Mouse (Mus musculus): ENCODE data around the gene Hoga1. TPM values are rescaled to one million over a fixed set of nuclear protein-coding genes. Genes with fewer than 3 reads are reported as not detected.
"Not testable (repeated sequence)": the region's sequence is repeated elsewhere in the genome, so short reads cannot be mapped to it uniquely, and the experiment has no call there.

Gene Hoga1
- polyA plus RNA-seq, 1 experiment from 2014 or later = 1.1 TPM

- Histone ChIP-seq H3K36me3 (ENCODE audit: control insufficient read depth, insufficient read depth, low read length) (no peaks in the 10 kb centered on the region; the same call in none of the 2 replicates), H3K4me1 (ENCODE audit: control insufficient read depth, insufficient read depth, low read length) (no peaks in the 10 kb centered on the region), H3K9me3 (ENCODE audit: control insufficient read depth, low read length) (no peaks in the 10 kb centered on the region), H3K4me3 (ENCODE audit: low read depth, low read length) (no peak overlapping the region), H3K9ac (ENCODE audit: low read length) (no peak overlapping the region), H3K27me3 (ENCODE audit: control insufficient read depth, insufficient read depth, low read length) (no peaks in the 10 kb centered on the region), H3K27ac (replicated peaks; ENCODE audit: low read depth, low read length) (no peak overlapping the region), H3K4me2 (ENCODE audit: low read depth, severe bottlenecking) (no peak overlapping the region)
- no peak for DNase-seq (ENCODE audit: low spot score)
- WGBS = 88% methylated on average over 11 of the region's 11 CpGs
- ATAC-seq (ENCODE audit: insufficient number of reproducible peaks, low FRiP score, low TSS enrichment, low read depth) = no peak
These were observed 35.1 kb downstream of the Hoga1 start for GRCm38 (mm10) chr19:42080469-42080868.

- WGBS = 95% methylated on average over 5 of the region's 5 CpGs
These were observed 36.2 kb downstream of the Hoga1 start for GRCm38 (mm10) chr19:42081613-42082012.

GRCm38 (mm10) chr19:42085690-42086089 is 40.3 kb downstream of the Hoga1 start:
- Histone ChIP-seq H3K4me1 (ENCODE audit: control insufficient read depth, insufficient read depth, low read length) (peaks cover 6% of the 10 kb centered on the region; the same call in 1 of the 2 replicates), H3K36me3 (ENCODE audit: control insufficient read depth, insufficient read depth, low read length) (no peaks in the 10 kb centered on the region), H3K4me2 (ENCODE audit: low read depth, severe bottlenecking) (peak overlapping the region; percentile 86), H3K9ac (ENCODE audit: low read length) (peak overlapping the region; percentile 74), H3K9me3 (ENCODE audit: control insufficient read depth, low read length) (no peaks in the 10 kb centered on the region), H3K27ac (replicated peaks; ENCODE audit: low read depth, low read length) (no peak overlapping the region), H3K4me3 (ENCODE audit: low read depth, low read length) (peak overlapping the region; percentile 75), H3K27me3 (ENCODE audit: control insufficient read depth, insufficient read depth, low read length) (no peaks in the 10 kb centered on the region)
- 9% methylated on average over 10 of the region's 10 CpGs for WGBS
- ATAC-seq (ENCODE audit: insufficient number of reproducible peaks, low FRiP score, low TSS enrichment, low read depth) = no peak
- DNase-seq (ENCODE audit: low spot score) = no peak

More at GRCm38 (mm10) chr19:42081613-42082012, 36.2 kb downstream of the Hoga1 start:
- not testable (repeated sequence) for H3K9ac ChIP-seq (ENCODE audit: low read length); H3K27ac ChIP-seq (replicated peaks; ENCODE audit: low read depth, low read length); ATAC-seq (ENCODE audit: insufficient number of reproducible peaks, low FRiP score, low TSS enrichment, low read depth); H3K4me2 ChIP-seq (ENCODE audit: low read depth, severe bottlenecking); DNase-seq (ENCODE audit: low spot score); H3K27me3 ChIP-seq (ENCODE audit: control insufficient read depth, insufficient read depth, low read length); H3K36me3 ChIP-seq (ENCODE audit: control insufficient read depth, insufficient read depth, low read length); H3K9me3 ChIP-seq (ENCODE audit: control insufficient read depth, low read length); H3K4me1 ChIP-seq (ENCODE audit: control insufficient read depth, insufficient read depth, low read length); H3K4me3 ChIP-seq (ENCODE audit: low read depth, low read length)

- 0% methylated on average over 21 of the region's 21 CpGs for WGBS
- Histone ChIP-seq H3K9me3 (ENCODE audit: control insufficient read depth, low read length) (no peaks in the 10 kb centered on the region), H3K27ac (replicated peaks; ENCODE audit: low read depth, low read length) (no peak within 1 kb of the TSS), H3K9ac (ENCODE audit: low read length) (peak within 1 kb of the TSS; percentile 74), H3K4me1 (ENCODE audit: control insufficient read depth, insufficient read depth, low read length) (peaks cover 7% of the 10 kb centered on the region; the same call in 1 of the 2 replicates), H3K27me3 (ENCODE audit: control insufficient read depth, insufficient read depth, low read length) (no peaks in the 10 kb centered on the region), H3K4me2 (ENCODE audit: low read depth, severe bottlenecking) (peak within 1 kb of the TSS; percentile 86), H3K36me3 (ENCODE audit: control insufficient read depth, insufficient read depth, low read length) (no peaks in the 10 kb centered on the region), H3K4me3 (ENCODE audit: low read depth, low read length) (peak within 1 kb of the TSS; percentile 75)
- ATAC-seq (ENCODE audit: insufficient number of reproducible peaks, low FRiP score, low TSS enrichment, low read depth) (peak; percentile 80), DNase-seq (ENCODE audit: low spot score) (peak; percentile 97)
These were observed 40.8 kb downstream of the Hoga1 start, which contains the start of gene Morn4 for GRCm38 (mm10) chr19:42086166-42086565. Gene Morn4, minus strand, starts transcription at chr19:42086357.

- 25% methylated on average over 14 of the region's 14 CpGs for WGBS
- no peak for ATAC-seq (ENCODE audit: insufficient number of reproducible peaks, low FRiP score, low TSS enrichment, low read depth)
- H3K4me2 ChIP-seq (ENCODE audit: low read depth, severe bottlenecking) = peak overlapping the region; percentile 81
- H3K9ac ChIP-seq (ENCODE audit: low read length) = no peak overlapping the region
- DNase-seq (ENCODE audit: low spot score) = peak; percentile 55
- no peaks in the 10 kb centered on the region for H3K36me3 ChIP-seq (ENCODE audit: control insufficient read depth, insufficient read depth, low read length)
- peak overlapping the region; percentile 93; the same call in 1 of the 2 replicates for H3K4me3 ChIP-seq (ENCODE audit: low read depth, low read length)
- H3K27ac ChIP-seq (replicated peaks; ENCODE audit: low read depth, low read length) = peak overlapping the region; percentile 32; the same call in 1 of the 2 replicates
- H3K9me3 ChIP-seq (ENCODE audit: control insufficient read depth, low read length) = no peaks in the 10 kb centered on the region
- peaks cover 9% of the 10 kb centered on the region; the same call in 1 of the 2 replicates for H3K4me1 ChIP-seq (ENCODE audit: control insufficient read depth, insufficient read depth, low read length)
- no peaks in the 10 kb centered on the region for H3K27me3 ChIP-seq (ENCODE audit: control insufficient read depth, insufficient read depth, low read length)
These were observed 43.8 kb downstream of the Hoga1 start for GRCm38 (mm10) chr19:42089103-42089747.

- peak; percentile 98 for ATAC-seq (ENCODE audit: insufficient number of reproducible peaks, low FRiP score, low TSS enrichment, low read depth)
- Histone ChIP-seq H3K27me3 (ENCODE audit: control insufficient read depth, insufficient read depth, low read length) (no peaks in the 10 kb centered on the region), H3K4me2 (ENCODE audit: low read depth, severe bottlenecking) (peak within 1 kb of the TSS; percentile 81), H3K4me1 (ENCODE audit: control insufficient read depth, insufficient read depth, low read length) (peaks cover 9% of the 10 kb centered on the region; the same call in 1 of the 2 replicates), H3K9ac (ENCODE audit: low read length) (peak within 1 kb of the TSS; percentile 78), H3K4me3 (ENCODE audit: low read depth, low read length) (peak within 1 kb of the TSS; percentile 93), H3K9me3 (ENCODE audit: control insufficient read depth, low read length) (no peaks in the 10 kb centered on the region), H3K27ac (replicated peaks; ENCODE audit: low read depth, low read length) (peak within 1 kb of the TSS; percentile 59), H3K36me3 (ENCODE audit: control insufficient read depth, insufficient read depth, low read length) (no peaks in the 10 kb centered on the region)
- WGBS = 1% methylated on average over 54 of the region's 55 CpGs
- DNase-seq (ENCODE audit: low spot score) = peak; percentile 98
These were observed 44.6 kb downstream of the Hoga1 start, which contains the start of gene Pi4k2a for GRCm38 (mm10) chr19:42089748-42090595. Gene Pi4k2a, plus strand, starts transcription at chr19:42090470.

GRCm38 (mm10) chr19:42090637-42091141 is 45.3 kb downstream of the Hoga1 start:
- ATAC-seq (ENCODE audit: insufficient number of reproducible peaks, low FRiP score, low TSS enrichment, low read depth) = peak; percentile 63
- no peaks in the 10 kb centered on the region for H3K27me3 ChIP-seq (ENCODE audit: control insufficient read depth, insufficient read depth, low read length)
- H3K4me2 ChIP-seq (ENCODE audit: low read depth, severe bottlenecking) = peak overlapping the region; percentile 81
- under 1% methylated on average over 36 of the region's 52 CpGs for WGBS
- H3K9me3 ChIP-seq (ENCODE audit: control insufficient read depth, low read length) = no peaks in the 10 kb centered on the region
- H3K4me1 ChIP-seq (ENCODE audit: control insufficient read depth, insufficient read depth, low read length) = peaks cover 9% of the 10 kb centered on the region; the same call in 1 of the 2 replicates
- DNase-seq (ENCODE audit: low spot score) = no peak
- peak overlapping the region; percentile 78 for H3K9ac ChIP-seq (ENCODE audit: low read length)
- peak overlapping the region; percentile 93 for H3K4me3 ChIP-seq (ENCODE audit: low read depth, low read length)
- no peaks in the 10 kb centered on the region for H3K36me3 ChIP-seq (ENCODE audit: control insufficient read depth, insufficient read depth, low read length)
- peak overlapping the region; percentile 59; the same call in 1 of the 2 replicates for H3K27ac ChIP-seq (replicated peaks; ENCODE audit: low read depth, low read length)

GRCm38 (mm10) chr19:42099406-42099805 is 54.0 kb downstream of the Hoga1 start:
- ATAC-seq (ENCODE audit: insufficient number of reproducible peaks, low FRiP score, low TSS enrichment, low read depth) (no peak), DNase-seq (ENCODE audit: low spot score) (no peak)
- Histone ChIP-seq H3K4me3 (ENCODE audit: low read depth, low read length) (no peak overlapping the region), H3K36me3 (ENCODE audit: control insufficient read depth, insufficient read depth, low read length) (peaks cover 7% of the 10 kb centered on the region; the same call in 1 of the 2 replicates), H3K4me1 (ENCODE audit: control insufficient read depth, insufficient read depth, low read length) (no peaks in the 10 kb centered on the region), H3K9me3 (ENCODE audit: control insufficient read depth, low read length) (no peaks in the 10 kb centered on the region), H3K27ac (replicated peaks; ENCODE audit: low read depth, low read length) (no peak overlapping the region), H3K4me2 (ENCODE audit: low read depth, severe bottlenecking) (no peak overlapping the region), H3K9ac (ENCODE audit: low read length) (no peak overlapping the region), H3K27me3 (ENCODE audit: control insufficient read depth, insufficient read depth, low read length) (no peaks in the 10 kb centered on the region)
- WGBS = 78% methylated on average over 3 of the region's 3 CpGs

All from limb, embryonic 11.5 days (tissue).